Mouse (Mus musculus) CH12.LX (cell line): ENCODE measurements around the gene Gm17324.

Experiments
- EP300 ChIP-seq: IDR thresholded peaks from 2 replicates; pipeline ENCODE4 v1.6.1; 2011; ENCODE audit warnings: low read length, improper control_type of control experiment
- ETS1 ChIP-seq: conservative IDR thresholded peaks from 2 replicates; pipeline ENCODE4 v1.6.1; 2012; ENCODE audit warnings: low read depth, mild to moderate bottlenecking, inconsistent platforms, low read length, improper control_type of control experiment, moderate library complexity
- POLR2A ChIP-seq: IDR thresholded peaks from 2 replicates; pipeline ENCODE4 v1.6.1; 2011; ENCODE audit warnings: low read depth, mild to moderate bottlenecking, improper control_type of control experiment, low read length

GRCm38 (mm10) chr9:78447606-78447972 is 997 bp downstream of the Gm17324 start:
- TF ChIP-seq EP300 (no peak), POLR2A (no peak), ETS1 (no peak)
